Mouse (Mus musculus) G1E (cell line): ENCODE results near the gene Atp9a.

Experiments used
- CTCF ChIP-seq: IDR thresholded peaks from 2 replicates; pipeline ENCODE4 v1.5.1; 2012; ENCODE audit warnings: low read depth, low read length, inconsistent platforms, mixed read lengths
- GATA1 ChIP-seq: IDR thresholded peaks from 2 replicates; pipeline ENCODE4 v1.6.1; 2012; ENCODE audit warnings: borderline replicate concordance, low read length, inconsistent platforms, mixed read lengths
- GATA2 ChIP-seq: IDR thresholded peaks from 2 replicates; pipeline ENCODE4 v1.6.1; 2012; ENCODE audit warnings: low read depth, low read length, inconsistent platforms, borderline replicate concordance
- POLR2AphosphoS5 ChIP-seq: IDR thresholded peaks from 2 replicates; pipeline ENCODE4 v1.6.1; 2012; ENCODE audit warnings: low read depth, low read length, inconsistent platforms; ENCODE audit not compliant: insufficient replicate concordance
- TAL1 ChIP-seq: conservative IDR thresholded peaks from 2 replicates; pipeline ENCODE4 v1.6.1; 2012; ENCODE audit warnings: low read depth, low read length, inconsistent platforms, mixed read lengths

DNA sequence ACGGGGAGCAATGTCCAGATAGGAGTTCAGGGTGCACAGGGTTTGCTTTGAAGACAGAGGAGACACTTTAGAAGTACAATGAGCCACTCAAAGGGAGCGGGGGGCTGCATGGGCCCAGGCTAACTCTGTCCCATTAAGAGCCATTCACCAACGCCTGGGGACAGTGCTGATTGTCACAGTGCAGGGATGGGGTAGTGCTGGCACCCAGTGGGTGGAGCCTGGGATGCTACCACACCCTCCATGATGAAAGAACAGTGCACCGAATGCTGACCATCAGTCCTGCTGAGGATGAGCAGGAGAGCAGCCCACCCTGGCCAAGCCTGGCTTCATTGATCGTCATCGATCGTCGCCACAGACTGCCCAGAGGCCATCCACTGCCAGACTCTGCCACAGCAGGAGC is 11.0 kb downstream of the Atp9a start:
- TF ChIP-seq CTCF (no peak), TAL1 (no peak), GATA1 (no peak), POLR2AphosphoS5 (no peak), GATA2 (no peak)
